27 mouse cellular contexts compared by ENCODE assay signal in genomic region chr12:119028161-119028560, GRCm38 (mm10).
DNase-seq lines count a peak whose midpoint lies in the region; ATAC-seq and TF ChIP-seq lines count a peak whose summit lies in the region.
"Had no signal": no experiment of that assay in that cellular context is flagged by ENCODE, and none has a peak within 500 bp of the region (broad histone marks: within the 10 kb centered on the region; RNA-seq: fewer than 3 reads in every experiment).

No protein-coding gene starts in this region.

- peaks cover 22% of the 10 kb centered on the region for H3K4me1 ChIP-seq in forebrain, embryonic 10.5 days
- no peaks in the 10 kb centered on the region for H3K4me1 ChIP-seq in forebrain, embryonic 16.5 days (replicated peaks; ENCODE audit: control insufficient read depth, insufficient read depth, low read length)
- 0 out of 2 replicates have a peak, but pooled peaks cover 2% of the 10 kb centered on the region for H3K4me1 ChIP-seq in kidney, adult 2 months (ENCODE audit: control insufficient read depth, insufficient read depth, low read length)
- H3K4me1 ChIP-seq: kidney, embryonic 15.5 days; neural tube, embryonic 12.5 days had no signal

- no peak overlapping the region for H3K4me3 ChIP-seq in forebrain, embryonic 10.5 days
- no peak overlapping the region for H3K4me3 ChIP-seq in forebrain, embryonic 16.5 days (replicated peaks; ENCODE audit: low read length)
- H3K4me3 ChIP-seq in kidney, adult 2 months (ENCODE audit: insufficient read depth, low read depth, low read length) = no peak overlapping the region
- H3K4me3 ChIP-seq: embryonic facial prominence, embryonic 13.5 days; gastrocnemius, adult 2 months; heart, embryonic 13.5 days; kidney, embryonic 15.5 days; layer of hippocampus, adult 2 months; limb, embryonic 13.5 days; midbrain, embryonic 10.5 days; myocyte; neural tube, embryonic 12.5 days had no signal

- no peaks in the 10 kb centered on the region for H3K9me3 ChIP-seq in forebrain, embryonic 10.5 days
- no peaks in the 10 kb centered on the region for H3K9me3 ChIP-seq in forebrain, embryonic 16.5 days (ENCODE audit: control insufficient read depth, low read length)
- H3K9me3 ChIP-seq: embryonic facial prominence, embryonic 13.5 days; heart, embryonic 13.5 days; kidney, embryonic 15.5 days; limb, embryonic 13.5 days; midbrain, embryonic 10.5 days; neural tube, embryonic 12.5 days had no signal

- TF ChIP-seq POLR2A in kidney, adult 2 months (IDR thresholded peaks at IDR 0.05; ENCODE audit: low read depth, low read length) = no peak

- no peak for ATAC-seq in forebrain, embryonic 16.5 days
- no peak for ATAC-seq in erythroblast, adult 5-6 weeks (replicated peaks; ENCODE audit: low FRiP score, poor library complexity, severe bottlenecking)
- ATAC-seq: forebrain, embryonic 14.5 days; intestine, embryonic 16.5 days had no signal

- TF ChIP-seq CTCF in kidney, adult 2 months (conservative IDR thresholded peaks at IDR 0.05; ENCODE audit: insufficient read depth, insufficient read length, low read depth, low read length) = no peak

- WGBS in forebrain, embryonic 10.5 days = 69% methylated on average over 2 of the region's 2 CpGs
- 53% methylated on average over 2 of the region's 2 CpGs for WGBS in forebrain, embryonic 16.5 days
- WGBS in kidney, adult 2 months = 97% methylated on average over 2 of the region's 2 CpGs

- no peak for DNase-seq in forebrain, embryonic 10.5 days (ENCODE audit: extremely low spot score, low spot score)
- DNase-seq in kidney, adult 2 months = no peak
- no peak for DNase-seq in kidney, adult 8-10 months
- DNase-seq in embryo, embryonic 10.5 days (ENCODE audit: low spot score) = peak; percentile 70
- peak; percentile 51 for DNase-seq in retina, postnatal 1 day
- DNase-seq: adrenal gland, adult 8-10 months; cerebellum, adult 2 months; cerebellum, postnatal 14 days; gastrocnemius, adult 2 months; gastrocnemius, postnatal 36 days; heart, adult 18-20 months; heart, postnatal 10 days; right cerebral cortex, postnatal 14 days had no signal

- H3K27ac ChIP-seq in forebrain, embryonic 10.5 days = peak overlapping the region; percentile 65
- H3K27ac ChIP-seq in forebrain, embryonic 16.5 days (ENCODE audit: low read length) = no peak overlapping the region
- H3K27ac ChIP-seq in kidney, adult 2 months (ENCODE audit: insufficient read depth, low read depth, low read length) = peak overlapping the region; percentile 45; the same call in 1 of the 2 replicates
- H3K27ac ChIP-seq: gastrocnemius, adult 2 months; heart, embryonic 13.5 days; kidney, embryonic 15.5 days; layer of hippocampus, adult 2 months; limb, embryonic 13.5 days; neural tube, embryonic 12.5 days had no signal

- no peaks in the 10 kb centered on the region for H3K27me3 ChIP-seq in forebrain, embryonic 10.5 days (ENCODE audit: poor library complexity, severe bottlenecking)
- no peaks in the 10 kb centered on the region for H3K27me3 ChIP-seq in forebrain, embryonic 16.5 days (replicated peaks; ENCODE audit: control insufficient read depth, insufficient read depth, low read length)
- no peaks in the 10 kb centered on the region for H3K27me3 ChIP-seq in kidney, adult 2 months (replicated peaks; ENCODE audit: control insufficient read depth, insufficient read depth, low read length)
- H3K27me3 ChIP-seq: CH12.LX; embryonic facial prominence, embryonic 13.5 days; heart, embryonic 13.5 days; kidney, embryonic 15.5 days; limb, embryonic 13.5 days; neural tube, embryonic 12.5 days had no signal

- no peak overlapping the region for H3K9ac ChIP-seq in forebrain, embryonic 16.5 days (replicated peaks; ENCODE audit: low read depth, low read length)
- H3K9ac ChIP-seq: embryonic facial prominence, embryonic 13.5 days; heart, embryonic 13.5 days; kidney, embryonic 15.5 days; limb, embryonic 13.5 days; neural tube, embryonic 12.5 days had no signal

- H3K36me3 ChIP-seq in forebrain, embryonic 10.5 days (replicated peaks) = no peaks in the 10 kb centered on the region
- no peaks in the 10 kb centered on the region for H3K36me3 ChIP-seq in forebrain, embryonic 16.5 days (ENCODE audit: control insufficient read depth, insufficient read depth)
- no peaks in the 10 kb centered on the region for H3K36me3 ChIP-seq in kidney, adult 2 months (ENCODE audit: control insufficient read depth, insufficient read depth, low read length)
- H3K36me3 ChIP-seq: embryonic facial prominence, embryonic 13.5 days; heart, embryonic 13.5 days; kidney, embryonic 15.5 days; limb, embryonic 13.5 days; midbrain, embryonic 10.5 days; neural tube, embryonic 12.5 days had no signal

- no peak overlapping the region for H3K4me2 ChIP-seq in forebrain, embryonic 16.5 days (ENCODE audit: low read length)
- H3K4me2 ChIP-seq: embryonic facial prominence, embryonic 13.5 days; heart, embryonic 13.5 days; kidney, embryonic 15.5 days; limb, embryonic 13.5 days; liver, embryonic 11.5 days; neural tube, embryonic 12.5 days had no signal

Comparison
In these comparisons a context has a peak if more than half of its experiments do, and no peak if none do; other contexts are left out.
1. DNase-seq: peak in embryo, embryonic 10.5 days (single experiment) and retina, postnatal 1 day (single experiment); none in forebrain, embryonic 10.5 days (single experiment), kidney, adult 2 months (single experiment) and kidney, adult 8-10 months (0 of 2).